Mouse (Mus musculus): Measurements from ENCODE around the gene 1700086D15Rik.

Gene 1700086D15Rik

GRCm38 (mm10) chr11:65133661-65134060 lies 26.0 kb downstream of the 1700086D15Rik start:
- no peak for DNase-seq

GRCm38 (mm10) chr11:65129110-65129509 lies 30.6 kb downstream of the 1700086D15Rik start:
- no peak for DNase-seq

- no peak for DNase-seq
Observed at GRCm38 (mm10) chr11:65128666-65129065, 31.0 kb downstream of the 1700086D15Rik start.

- DNase-seq, result no peak
Observed at GRCm38 (mm10) chr11:65126566-65126965, 33.1 kb downstream of the 1700086D15Rik start.

DNA sequence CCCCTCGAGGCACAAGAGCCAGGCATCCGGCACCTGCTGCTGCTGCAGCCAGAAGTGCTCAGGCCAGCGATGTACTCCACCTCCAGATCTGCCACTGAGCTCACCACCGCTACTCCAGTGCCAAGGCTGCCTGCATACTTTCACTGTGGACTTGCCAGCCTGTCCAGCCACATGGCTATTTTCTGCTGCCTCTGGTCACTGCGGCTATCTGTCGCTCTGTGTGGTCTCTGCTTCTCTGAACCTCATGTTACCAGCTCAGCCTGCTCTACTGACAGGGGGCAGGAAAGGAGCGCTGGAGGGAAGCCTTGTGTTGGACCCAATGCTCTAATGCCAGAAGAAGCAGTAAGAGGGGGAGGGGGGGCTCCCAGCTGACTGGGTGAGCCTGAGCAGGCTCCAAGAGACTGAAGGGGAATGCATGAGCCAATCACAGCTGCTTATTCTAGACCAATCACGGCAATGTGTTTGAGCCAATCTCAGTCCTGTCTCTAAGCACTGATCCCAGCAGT lies 34.7 kb downstream of the 1700086D15Rik start:
- DNase-seq, result no peak

GRCm38 (mm10) chr11:65120276-65120675 lies 39.4 kb downstream of the 1700086D15Rik start:
- no peak for DNase-seq

- DNase-seq, result no peak
Observed at GRCm38 (mm10) chr11:65115811-65116210, 43.9 kb downstream of the 1700086D15Rik start.

DNA sequence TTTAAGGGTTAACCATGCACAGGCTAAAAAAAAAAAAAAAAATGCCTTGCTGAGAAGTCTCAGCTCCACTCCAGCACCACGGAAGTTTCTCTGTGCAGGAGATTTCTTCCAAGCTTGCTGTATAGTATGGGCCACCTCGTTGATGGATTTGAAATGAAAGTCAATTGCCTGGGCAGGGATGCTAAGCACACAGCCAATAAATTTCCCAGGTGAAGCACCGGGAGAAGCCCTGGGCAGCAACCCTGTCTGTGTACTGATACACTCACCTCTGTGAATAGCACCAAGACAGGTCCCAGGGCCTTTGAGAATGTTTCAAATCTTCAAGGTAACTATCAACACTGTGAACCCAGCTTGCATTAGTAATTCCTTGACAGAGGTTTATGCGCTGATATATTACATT lies 47.6 kb downstream of the 1700086D15Rik start:
- DNase-seq, result no peak

- no peak for DNase-seq
Observed at GRCm38 (mm10) chr11:65111651-65112050, 48.0 kb downstream of the 1700086D15Rik start.

DNA sequence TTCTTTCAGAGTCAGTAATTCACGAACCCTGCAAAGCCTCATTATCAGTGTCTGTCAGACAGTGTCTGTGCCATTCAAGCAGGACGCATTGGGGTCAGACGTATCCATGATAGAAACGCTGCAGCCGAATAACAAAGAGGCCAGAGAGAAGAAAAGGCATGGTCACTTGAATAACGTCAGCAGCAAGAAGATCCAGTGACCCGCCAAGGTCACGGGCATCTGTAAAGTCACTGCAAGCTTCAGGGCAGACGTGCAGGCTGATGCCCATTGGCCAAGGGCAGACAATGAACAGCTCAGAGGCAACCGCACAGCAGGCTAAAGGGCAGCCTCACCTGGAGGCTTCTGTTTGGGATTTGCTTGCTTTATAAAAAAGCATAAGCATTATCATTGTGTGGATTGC lies 49.6 kb downstream of the 1700086D15Rik start:
- no peak for DNase-seq

- no peak for DNase-seq
Observed at GRCm38 (mm10) chr11:65107734-65108171, 51.9 kb downstream of the 1700086D15Rik start.

GRCm38 (mm10) chr11:65107151-65107550 lies 52.5 kb downstream of the 1700086D15Rik start:
- no peak for DNase-seq

GRCm38 (mm10) chr11:65104076-65104475 lies 55.6 kb downstream of the 1700086D15Rik start:
- no peak for DNase-seq
